Mouse (Mus musculus) CD4-positive, CD25-positive, alpha-beta regulatory T cell, adult 9 weeks (primary cell): ENCODE data around the gene B3galt6. TPM values are rescaled to one million over a fixed set of nuclear protein-coding genes. Genes with fewer than 3 reads are reported as not detected.

Experiments
- polyA plus RNA-seq: library from polyadenylated mRNA; unstranded; fragments of 100-300 nt; shearing (Covaris generic); gene quantifications from one replicate; pipeline ENCODE4 v1.2.1, GENCODE M21; 2017

Gene B3galt6
- polyA plus RNA-seq, result 0.98 TPM

GRCm38 (mm10) chr4:155992241-155992905, at the start of gene B3galt6, which contains the start of gene Sdf4:
Gene B3galt6, minus strand, starts transcription at chr4:155992649.
Gene Sdf4, plus strand, starts transcription at chr4:155992872.

DNA sequence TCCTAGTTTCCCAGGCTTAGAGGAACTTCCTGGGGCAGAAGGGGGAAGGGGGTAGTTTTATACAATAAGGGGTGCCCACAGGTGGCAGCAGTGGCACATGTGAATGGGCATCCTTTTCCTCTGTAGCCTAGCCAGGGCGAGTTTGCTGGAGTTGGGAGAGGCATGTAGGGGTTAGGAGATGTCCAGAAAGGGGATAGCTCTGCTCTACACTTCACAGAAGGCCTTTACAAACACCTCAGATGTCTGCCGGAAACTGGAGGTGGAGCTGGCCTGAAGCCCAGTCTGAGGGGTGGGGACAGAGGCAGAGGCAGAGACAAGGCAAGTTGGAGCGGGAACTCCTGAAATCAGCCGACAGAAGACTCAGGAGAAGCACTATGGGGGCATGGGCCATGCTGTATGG, 33.6 kb upstream of the B3galt6 start, which contains the start of gene Tnfrsf18:
TSS of gene Tnfrsf18 (plus strand) at position 152 of the 400 bp plus-strand sequence.

GRCm38 (mm10) chr4:156013637-156014036, 21.2 kb upstream of the B3galt6 start, which contains the start of gene Tnfrsf4:
Gene Tnfrsf4, plus strand, starts transcription at chr4:156013843.

DNA sequence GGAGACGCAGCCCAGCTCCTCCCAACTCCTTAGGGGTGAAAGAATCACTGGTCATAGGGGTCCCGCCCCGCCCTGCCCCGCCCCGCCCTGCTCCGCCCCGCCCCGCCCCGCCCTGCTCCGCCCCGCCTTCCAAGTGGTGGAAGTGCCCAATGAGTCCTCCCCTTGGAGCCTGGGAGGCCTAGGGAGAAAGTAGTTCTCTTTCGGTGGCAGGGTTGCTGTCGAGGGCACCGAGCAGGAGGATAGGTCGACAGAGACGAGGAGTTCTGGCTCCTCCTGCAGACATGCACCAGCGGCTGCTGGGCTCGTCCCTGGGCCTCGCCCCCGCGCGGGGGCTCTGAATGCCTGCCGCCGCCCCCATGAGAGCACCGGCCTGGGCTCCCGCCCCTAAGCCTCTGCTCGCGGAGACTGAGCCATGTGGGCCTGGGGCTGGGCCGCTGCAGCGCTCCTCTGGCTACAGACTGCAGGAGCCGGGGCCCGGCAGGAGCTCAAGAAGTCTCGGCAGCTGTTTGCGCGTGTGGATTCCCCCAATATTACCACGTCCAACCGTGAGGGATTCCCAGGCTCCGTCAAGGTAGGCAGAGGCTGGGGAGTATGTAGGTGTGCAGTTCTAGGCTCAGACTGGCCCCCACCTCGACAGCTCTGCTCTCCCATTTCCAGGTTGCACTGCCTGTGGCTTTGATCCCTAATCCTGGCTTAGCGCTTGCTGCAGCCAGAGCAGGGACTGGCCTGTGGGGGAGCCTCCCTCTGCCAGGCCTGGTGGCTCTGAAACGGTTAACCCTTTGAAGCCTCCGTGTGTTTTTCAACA, 30.1 kb downstream of the B3galt6 start, which contains the start of gene C1qtnf12:
TSS of gene C1qtnf12 (plus strand) at position 152 of the 805 bp plus-strand sequence.

GRCm38 (mm10) chr4:155943534-155944249, 48.8 kb downstream of the B3galt6 start, which contains the start of gene Ube2j2:
Gene Ube2j2, plus strand, starts transcription at chr4:155943831.

Other genes starting within 250 kb of the B3galt6 start
- gene Atad3a, start 231.6 kb downstream of the B3galt6 start, polyA plus RNA-seq, result 28.3 TPM
- 0.10 TPM for gene Vwa1, start 218.0 kb downstream of the B3galt6 start, polyA plus RNA-seq
- not detected for gene Tmem88b, start 206.8 kb downstream of the B3galt6 start, polyA plus RNA-seq
- not detected for gene Ankrd65, start 202.2 kb downstream of the B3galt6 start, polyA plus RNA-seq
- gene Mrpl20, start 189.8 kb downstream of the B3galt6 start, polyA plus RNA-seq, result 151 TPM
- gene Ccnl2, start 180.2 kb downstream of the B3galt6 start, polyA plus RNA-seq, result 114 TPM
- 211 TPM for gene Aurkaip1, start 161.4 kb downstream of the B3galt6 start, polyA plus RNA-seq
- 4.8 TPM for gene Mxra8, start 153.0 kb downstream of the B3galt6 start, polyA plus RNA-seq
- 3.0 TPM for gene Dvl1, start 145.2 kb downstream of the B3galt6 start, polyA plus RNA-seq
- 0.99 TPM for gene Tas1r3, start 129.3 kb downstream of the B3galt6 start, polyA plus RNA-seq
- 23.9 TPM for gene Cptp, start 123.2 kb downstream of the B3galt6 start, polyA plus RNA-seq
- gene Ints11, start 123.1 kb downstream of the B3galt6 start, polyA plus RNA-seq, result 75.8 TPM
- gene Pusl1, start 100.9 kb downstream of the B3galt6 start, polyA plus RNA-seq, result 35.9 TPM
- 5.7 TPM for gene Acap3, start 100.8 kb downstream of the B3galt6 start, polyA plus RNA-seq
- gene Ube2j2, start 48.8 kb downstream of the B3galt6 start, polyA plus RNA-seq, result 12.6 TPM
- gene C1qtnf12, start 30.3 kb downstream of the B3galt6 start, polyA plus RNA-seq, result 11.2 TPM
- gene Sdf4, start 223 bp upstream of the B3galt6 start, polyA plus RNA-seq, result 590 TPM
- 948 TPM for gene Tnfrsf4, start 21.2 kb upstream of the B3galt6 start, polyA plus RNA-seq
- 768 TPM for gene Tnfrsf18, start 33.5 kb upstream of the B3galt6 start, polyA plus RNA-seq
- gene Ttll10, start 66.8 kb upstream of the B3galt6 start, polyA plus RNA-seq, result 0.35 TPM
- gene 9430015G10Rik, start 117.3 kb upstream of the B3galt6 start, polyA plus RNA-seq, result 40.7 TPM
- gene Rnf223, start 137.9 kb upstream of the B3galt6 start, polyA plus RNA-seq, result 0.19 TPM
- gene Agrn, start 204.8 kb upstream of the B3galt6 start, polyA plus RNA-seq, result 2.0 TPM
- 60.5 TPM for gene Isg15, start 208.2 kb upstream of the B3galt6 start, polyA plus RNA-seq
- gene AW011738, start 210.7 kb upstream of the B3galt6 start, polyA plus RNA-seq, result 24.6 TPM
- gene Perm1, start 223.2 kb upstream of the B3galt6 start, polyA plus RNA-seq, result 2.1 TPM
- gene Plekhn1, start 242.2 kb upstream of the B3galt6 start, polyA plus RNA-seq, result 6.6 TPM
- gene Noc2l, start 243.4 kb upstream of the B3galt6 start, polyA plus RNA-seq, result 11.7 TPM